Mouse (Mus musculus) urinary bladder, adult 18-20 months (tissue): ENCODE data around the gene Rpl7l1.
"Not testable (repeated sequence)": the region's sequence is repeated elsewhere in the genome, so short reads cannot be mapped to it uniquely, and the experiment has no call there.

Source experiments
- DNase-seq, 2 experiments: peaks; one replicate each; pipeline ENCODE4 v3.0.0; 2022; ENCODE audit warnings: low spot score in 2 of 2, mixed read lengths in 2 of 2

Rpl7l1 gene

GRCm38 (mm10) chr17:46782341-46783221 lies at the start of gene Rpl7l1:
Gene Rpl7l1, minus strand, starts transcription at chr17:46782672.
- peak; percentile 86 to 91 for DNase-seq

- no peak for DNase-seq
These were observed 47.5 kb upstream of the Rpl7l1 start for GRCm38 (mm10) chr17:46829856-46830535.

- DNase-seq = no peak
These were observed 46.5 kb upstream of the Rpl7l1 start for GRCm38 (mm10) chr17:46828935-46829334.

GRCm38 (mm10) chr17:46823091-46823490 lies 40.6 kb upstream of the Rpl7l1 start:
- no peak for DNase-seq

- DNase-seq = no peak
These were observed 38.2 kb upstream of the Rpl7l1 start for GRCm38 (mm10) chr17:46820628-46821027.

- DNase-seq = no peak
These were observed 35.3 kb upstream of the Rpl7l1 start for GRCm38 (mm10) chr17:46817734-46818158.

GRCm38 (mm10) chr17:46816306-46816705 lies 33.8 kb upstream of the Rpl7l1 start:
- no peak for DNase-seq

GRCm38 (mm10) chr17:46814497-46814896 lies 32.0 kb upstream of the Rpl7l1 start:
- DNase-seq = no peak

GRCm38 (mm10) chr17:46813637-46814036 lies 31.2 kb upstream of the Rpl7l1 start:
- DNase-seq = no peak

- no peak for DNase-seq
These were observed 30.0 kb upstream of the Rpl7l1 start for GRCm38 (mm10) chr17:46812442-46812841.

GRCm38 (mm10) chr17:46810672-46811071 lies 28.2 kb upstream of the Rpl7l1 start:
- DNase-seq = no peak

GRCm38 (mm10) chr17:46809131-46809830 lies 26.8 kb upstream of the Rpl7l1 start:
- DNase-seq = no peak

GRCm38 (mm10) chr17:46808376-46808775 lies 25.9 kb upstream of the Rpl7l1 start:
- DNase-seq = no peak

GRCm38 (mm10) chr17:46801761-46802160 lies 19.3 kb upstream of the Rpl7l1 start:
- no peak for DNase-seq

GRCm38 (mm10) chr17:46799680-46800079 lies 17.2 kb upstream of the Rpl7l1 start:
- no peak for DNase-seq

GRCm38 (mm10) chr17:46797386-46797785 lies 14.9 kb upstream of the Rpl7l1 start:
- no peak for DNase-seq

- DNase-seq = no peak
These were observed 14.3 kb upstream of the Rpl7l1 start for GRCm38 (mm10) chr17:46796743-46797142.

- no peak for DNase-seq
These were observed 10.5 kb upstream of the Rpl7l1 start for GRCm38 (mm10) chr17:46792963-46793362.

GRCm38 (mm10) chr17:46787974-46788373 lies 5.5 kb upstream of the Rpl7l1 start:
- DNase-seq = not testable (repeated sequence)

- DNase-seq = no peak
These were observed 4.5 kb upstream of the Rpl7l1 start for GRCm38 (mm10) chr17:46786952-46787351.

GRCm38 (mm10) chr17:46783222-46783565 lies 722 bp upstream of the Rpl7l1 start:
- no peak for DNase-seq

GRCm38 (mm10) chr17:46781876-46782275 lies 596 bp downstream of the Rpl7l1 start:
- DNase-seq = no peak
